Comparison of ENCODE assay signal across 27 mouse cellular contexts in the genomic region with DNA sequence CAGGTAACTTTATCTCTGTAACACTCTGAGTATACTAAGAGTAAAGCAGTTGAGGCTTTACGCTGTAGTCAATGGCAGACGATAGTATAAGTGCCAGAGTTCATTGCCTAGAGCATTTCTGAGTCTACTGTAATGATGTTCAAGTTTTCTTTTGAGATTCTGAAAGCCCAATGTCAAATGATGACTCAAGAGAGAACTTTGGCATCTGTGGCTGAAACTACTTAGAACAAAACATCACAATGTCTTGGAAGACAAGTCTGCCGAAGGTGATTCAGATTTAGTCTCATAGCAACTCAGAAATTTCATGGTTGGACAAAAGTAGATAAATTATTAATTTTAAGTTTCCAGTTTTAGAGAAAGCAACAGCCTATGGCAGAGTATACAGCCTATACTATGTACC.
"Had no signal": no experiment of that assay in that cellular context is flagged by ENCODE, and none has a peak within 500 bp of the region (broad histone marks: within the 10 kb centered on the region; RNA-seq: fewer than 3 reads in every experiment).

No protein-coding gene starts in this region.

- H3K4me3 ChIP-seq: heart, embryonic 12.5 days; heart, embryonic 13.5 days; heart, embryonic 15.5 days; hindbrain, embryonic 10.5 days; hindbrain, embryonic 12.5 days; hindbrain, embryonic 13.5 days; hindbrain, embryonic 15.5 days; intestine, embryonic 15.5 days; kidney, embryonic 15.5 days; layer of hippocampus, adult 2 months; left cerebral cortex, adult 2 months had no signal

- H3K4me1 ChIP-seq: intestine, embryonic 15.5 days had no signal

- DNase-seq: heart, postnatal 10 days; heart, postnatal 14 days; heart, postnatal 36 days; heart, postnatal 4 days; kidney, adult 11 months; kidney, adult 18-20 months; kidney, adult 2 months; kidney, adult 8-10 months; kidney, adult 9 months; kidney, postnatal 10 days; kidney, postnatal 14 days; kidney, postnatal 25 days; kidney, postnatal 36 days; kidney, postnatal 4 days; layer of hippocampus, adult 9-11 months; layer of hippocampus, postnatal 36 days had no signal
